Mouse (Mus musculus) MEL (cell line): Measurements from ENCODE around the gene Hdgf. TPM values are rescaled to one million over a fixed set of nuclear protein-coding genes. Genes with fewer than 3 reads are reported as not detected.

Experiments used
- DNase-seq: peaks from one replicate; pipeline ENCODE4 v3.0.0; 2011; ENCODE audit warnings: low read depth, low spot score
- H3K27ac ChIP-seq: 2 replicates; pipeline ENCODE4 v1.5.1; 2012; ENCODE audit warnings: low read depth, mild to moderate bottlenecking, control low read depth, low read length, moderate library complexity; ENCODE audit not compliant: control insufficient read depth
- H3K27me3 ChIP-seq, 2 experiments: fragments of 150-350 bp in 1 of 2; sonication (generic) in 1 of 2; 2 replicates each; pipeline ENCODE4 v1.6.1; 2012; ENCODE audit warnings: low read length in 2 of 2, mild to moderate bottlenecking in 2 of 2, improper control_type of control experiment in 1 of 2, moderate library complexity in 1 of 2; ENCODE audit not compliant: insufficient read depth in 2 of 2, control insufficient read depth in 1 of 2
- H3K36me3 ChIP-seq, 2 experiments: 2 replicates each; pipeline ENCODE4 v1.6.1; 2012 to 2014; ENCODE audit warnings: low read length in 2 of 2, improper control_type of control experiment in 1 of 2, inconsistent platforms in 1 of 2, mild to moderate bottlenecking in 1 of 2; ENCODE audit not compliant: insufficient read depth in 2 of 2, control insufficient read depth in 1 of 2
- H3K4me1 ChIP-seq, 2 experiments: fragments of 150-350 bp in 1 of 2; sonication (generic) in 1 of 2; 2 replicates each; pipeline ENCODE4 v1.6.1; 2012; ENCODE audit warnings: low read length in 2 of 2, improper control_type of control experiment in 1 of 2, mild to moderate bottlenecking in 1 of 2; ENCODE audit not compliant: insufficient read depth in 2 of 2, control insufficient read depth in 1 of 2
- H3K4me3 ChIP-seq, 2 experiments: fragments of 150-350 bp in 1 of 2; sonication (generic) in 1 of 2; 2 replicates each; pipeline ENCODE4 v1.5.1; 2012; ENCODE audit warnings: low read depth in 2 of 2, low read length in 2 of 2, mild to moderate bottlenecking in 2 of 2, moderate library complexity in 2 of 2, control low read depth in 1 of 2, improper control_type of control experiment in 1 of 2; ENCODE audit not compliant: control insufficient read depth in 1 of 2, insufficient read depth in 1 of 2
- H3K79me2 ChIP-seq: 2 replicates; pipeline ENCODE4 v1.6.1; 2012; ENCODE audit warnings: mild to moderate bottlenecking, low read length, moderate library complexity; ENCODE audit not compliant: control insufficient read depth, poor library complexity, insufficient read depth
- H3K9ac ChIP-seq: 2 replicates; pipeline ENCODE4 v1.6.1; 2012; ENCODE audit warnings: low read depth, mild to moderate bottlenecking, control low read depth, low read length, moderate library complexity; ENCODE audit not compliant: control insufficient read depth, poor library complexity, severe bottlenecking
- H3K9me3 ChIP-seq: fragments of 150-350 bp; sonication (generic); replicated peaks from 2 replicates; pipeline ENCODE4 v1.6.1; 2012; ENCODE audit warnings: mild to moderate bottlenecking, low read length, improper control_type of control experiment, moderate library complexity; ENCODE audit not compliant: insufficient read depth
- BHLHE40 ChIP-seq: IDR thresholded peaks from 2 replicates; pipeline ENCODE4 v1.6.1; 2012; ENCODE audit warnings: low read depth, mild to moderate bottlenecking, inconsistent platforms, low read length, improper control_type of control experiment, borderline replicate concordance
- CHD1 ChIP-seq: IDR thresholded peaks from 2 replicates; pipeline ENCODE4 v1.6.1; 2012; ENCODE audit warnings: low read depth, mild to moderate bottlenecking, inconsistent platforms, low read length, improper control_type of control experiment
- CHD2 ChIP-seq: IDR thresholded peaks from 2 replicates; pipeline ENCODE4 v1.6.1; 2011; ENCODE audit warnings: low read length, improper control_type of control experiment
- ELF1 ChIP-seq: IDR thresholded peaks from 2 replicates; pipeline ENCODE4 v1.6.1; 2014; ENCODE audit warnings: low read depth, mild to moderate bottlenecking, inconsistent platforms, low read length, improper control_type of control experiment, moderate library complexity
- ETS1 ChIP-seq: IDR thresholded peaks from 2 replicates; pipeline ENCODE4 v1.6.1; 2012; ENCODE audit warnings: low read depth, mild to moderate bottlenecking, inconsistent platforms, low read length, improper control_type of control experiment, moderate library complexity
- GATA1 ChIP-seq: IDR thresholded peaks from 2 replicates; pipeline ENCODE4 v1.6.1; 2011; ENCODE audit warnings: low read depth, low read length, improper control_type of control experiment
- JUND ChIP-seq: IDR thresholded peaks from 2 replicates; pipeline ENCODE4 v1.6.1; 2011; ENCODE audit warnings: low read depth, mild to moderate bottlenecking, improper control_type of control experiment, low read length
- KAT2A ChIP-seq: conservative IDR thresholded peaks from 2 replicates; pipeline ENCODE4 v1.6.1; 2012; ENCODE audit warnings: low read depth, low read length, improper control_type of control experiment, inconsistent platforms
- MAX ChIP-seq: IDR thresholded peaks from 2 replicates; pipeline ENCODE4 v1.6.1; 2011; ENCODE audit warnings: low read length, improper control_type of control experiment
- MAZ ChIP-seq: IDR thresholded peaks from 2 replicates; pipeline ENCODE4 v1.6.1; 2012; ENCODE audit warnings: low read depth, mild to moderate bottlenecking, inconsistent platforms, low read length, improper control_type of control experiment
- MEF2A ChIP-seq: IDR thresholded peaks from 2 replicates; pipeline ENCODE4 v1.6.1; 2014; ENCODE audit warnings: low read depth, mild to moderate bottlenecking, inconsistent platforms, low read length, improper control_type of control experiment; ENCODE audit not compliant: poor library complexity, insufficient replicate concordance, severe bottlenecking; ENCODE audit errors: extremely low read depth
- MYB ChIP-seq: IDR thresholded peaks from 2 replicates; pipeline ENCODE4 v1.6.1; 2011; ENCODE audit warnings: mild to moderate bottlenecking, low read depth, low read length, improper control_type of control experiment
- MYC ChIP-seq: IDR thresholded peaks from 2 replicates; pipeline ENCODE4 v1.6.1; 2011; ENCODE audit warnings: low read depth, mild to moderate bottlenecking, low read length, improper control_type of control experiment, moderate library complexity
- NRF1 ChIP-seq: IDR thresholded peaks from 2 replicates; pipeline ENCODE4 v1.6.1; 2014; ENCODE audit warnings: low read depth, mild to moderate bottlenecking, inconsistent platforms, low read length, improper control_type of control experiment, moderate library complexity; ENCODE audit not compliant: poor library complexity, insufficient read depth, severe bottlenecking
- POLR2AphosphoS2 ChIP-seq: IDR thresholded peaks from 2 replicates; pipeline ENCODE4 v1.6.1; 2011; ENCODE audit warnings: low read length, improper control_type of control experiment
- RAD21 ChIP-seq: IDR thresholded peaks from 2 replicates; pipeline ENCODE4 v1.6.1; 2011; ENCODE audit warnings: mild to moderate bottlenecking, low read depth, low read length, improper control_type of control experiment
- RCOR1 ChIP-seq: IDR thresholded peaks from 2 replicates; pipeline ENCODE4 v1.6.1; 2012; ENCODE audit warnings: low read depth, mild to moderate bottlenecking, inconsistent platforms, low read length, improper control_type of control experiment
- TCF12 ChIP-seq: IDR thresholded peaks from 2 replicates; pipeline ENCODE4 v1.6.1; 2014; ENCODE audit warnings: low read depth, mild to moderate bottlenecking, inconsistent platforms, low read length, improper control_type of control experiment, moderate library complexity
- USF1 ChIP-seq: IDR thresholded peaks from 2 replicates; pipeline ENCODE4 v1.6.1; 2014; ENCODE audit warnings: low read depth, mild to moderate bottlenecking, inconsistent platforms, low read length, improper control_type of control experiment, moderate library complexity
- USF2 ChIP-seq, 2 experiments: IDR thresholded peaks; 2 replicates each; pipeline ENCODE4 v1.6.1; 2011 to 2012; ENCODE audit warnings: improper control_type of control experiment in 2 of 2, low read length in 2 of 2, borderline replicate concordance in 1 of 2, inconsistent platforms in 1 of 2, low read depth in 1 of 2, mild to moderate bottlenecking in 1 of 2; ENCODE audit not compliant: insufficient read depth in 1 of 2
- ZMIZ1 ChIP-seq: IDR thresholded peaks from 2 replicates; pipeline ENCODE4 v1.6.1; 2012; ENCODE audit warnings: low read depth, mild to moderate bottlenecking, inconsistent platforms, low read length, improper control_type of control experiment, moderate library complexity
- ZNF384 ChIP-seq: IDR thresholded peaks from 2 replicates; pipeline ENCODE4 v1.6.1; 2012; ENCODE audit warnings: low read depth, mild to moderate bottlenecking, inconsistent platforms, low read length, improper control_type of control experiment
- polyA plus RNA-seq, 2 experiments: library from polyadenylated mRNA; stranded (reverse) in 1 of 2; unstranded in 1 of 2; fragments of >175 nt in 1 of 2; fragments of >200 nt in 1 of 2; gene quantifications; 2 replicates each; pipeline versions ENCODE4 v1.2.1 to v1.2.4; 2012; ENCODE audit warnings: low replicate concordance in 2 of 2, low read depth in 1 of 2; ENCODE audit not compliant: insufficient read length in 2 of 2, insufficient read depth in 1 of 2, missing spikeins in 1 of 2
- total RNA-seq: library from RNA; depleted of rRNA; stranded (reverse); fragments of 300-350 nt; gene quantifications from 2 replicates; pipeline ENCODE4 v1.2.3, GENCODE M21; 2012

Gene Hdgf
- total and polyA plus RNA-seq, 3 experiments = 369 to 1,503 (median 519) TPM

DNA sequence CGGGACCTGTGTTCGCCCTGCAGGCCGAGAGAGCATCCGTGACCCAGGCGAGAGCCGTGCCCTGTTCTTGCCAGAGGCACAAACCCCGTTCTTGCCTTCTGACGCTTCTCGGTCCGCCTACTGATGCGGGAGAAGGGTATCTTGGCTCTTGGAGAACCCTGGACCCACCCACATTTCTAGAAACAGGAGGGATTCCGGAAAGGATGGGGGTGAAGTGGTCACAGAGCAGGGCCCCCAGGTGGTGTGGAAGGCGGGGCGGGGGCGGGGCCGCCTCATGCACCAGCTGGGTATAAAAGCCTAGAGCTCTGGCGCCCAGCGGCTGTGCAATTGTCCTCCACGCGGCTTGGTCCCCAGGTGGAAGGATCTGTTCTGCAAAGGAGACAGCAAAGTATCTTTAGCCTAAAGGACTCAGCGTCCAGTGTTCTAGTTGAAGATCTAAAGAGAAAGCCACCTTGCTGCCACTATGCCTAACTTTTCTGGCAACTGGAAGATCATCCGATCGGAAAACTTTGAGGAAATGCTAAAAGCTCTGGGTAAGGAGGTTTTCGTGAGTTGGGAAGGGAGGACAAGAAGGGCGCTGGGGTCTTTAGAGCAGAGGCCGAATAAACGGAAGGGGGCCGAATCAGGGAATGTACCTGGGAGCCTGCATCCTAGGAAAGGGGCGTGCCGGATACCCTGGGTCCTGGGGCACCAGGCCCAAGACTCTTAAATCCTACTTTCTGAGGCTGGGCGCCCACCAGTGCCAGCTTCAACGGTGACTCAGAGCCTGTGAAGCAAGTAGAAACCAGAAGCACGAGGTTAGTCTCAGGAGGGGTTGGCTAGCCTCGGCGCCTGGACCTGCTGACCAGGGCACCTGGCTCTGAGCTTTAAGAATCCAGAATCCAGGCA, 42.5 kb downstream of the Hdgf start, which contains the start of gene Crabp2:
Gene Crabp2 (plus strand): TSS at position 289 of the 888 bp plus-strand sequence.
- H3K4me1 ChIP-seq = no peaks in the 10 kb centered on the region
- no peak within 1 kb of the TSS for H3K9ac ChIP-seq
- no peak for DNase-seq
- no peaks in the 10 kb centered on the region for H3K79me2 ChIP-seq
- TF ChIP-seq RCOR1 (no peak), GATA1 (no peak), RAD21 (no peak), MAZ (no peak), NRF1 (no peak), JUND (no peak), MYB (no peak), ETS1 (no peak), MYC (no peak), ZNF384 (no peak), USF2 (IDR thresholded peaks at IDR 0.05; ENCODE audit: borderline replicate concordance in 1 of 2, insufficient read depth in 1 of 2, low read depth in 1 of 2, low read length in 2 of 2) (no peak), CHD2 (no peak), USF1 (no peak), MAX (no peak), KAT2A (no peak), ZMIZ1 (no peak), CHD1 (no peak)
- TF ChIP-seq, all 39 proteins: peak for 0
- H3K36me3 ChIP-seq = no peaks in the 10 kb centered on the region
- no peak within 1 kb of the TSS for H3K27ac ChIP-seq
- H3K9me3 ChIP-seq = no peaks in the 10 kb centered on the region
- H3K27me3 ChIP-seq = no peaks in the 10 kb centered on the region
- no peak within 1 kb of the TSS for H3K4me3 ChIP-seq

DNA sequence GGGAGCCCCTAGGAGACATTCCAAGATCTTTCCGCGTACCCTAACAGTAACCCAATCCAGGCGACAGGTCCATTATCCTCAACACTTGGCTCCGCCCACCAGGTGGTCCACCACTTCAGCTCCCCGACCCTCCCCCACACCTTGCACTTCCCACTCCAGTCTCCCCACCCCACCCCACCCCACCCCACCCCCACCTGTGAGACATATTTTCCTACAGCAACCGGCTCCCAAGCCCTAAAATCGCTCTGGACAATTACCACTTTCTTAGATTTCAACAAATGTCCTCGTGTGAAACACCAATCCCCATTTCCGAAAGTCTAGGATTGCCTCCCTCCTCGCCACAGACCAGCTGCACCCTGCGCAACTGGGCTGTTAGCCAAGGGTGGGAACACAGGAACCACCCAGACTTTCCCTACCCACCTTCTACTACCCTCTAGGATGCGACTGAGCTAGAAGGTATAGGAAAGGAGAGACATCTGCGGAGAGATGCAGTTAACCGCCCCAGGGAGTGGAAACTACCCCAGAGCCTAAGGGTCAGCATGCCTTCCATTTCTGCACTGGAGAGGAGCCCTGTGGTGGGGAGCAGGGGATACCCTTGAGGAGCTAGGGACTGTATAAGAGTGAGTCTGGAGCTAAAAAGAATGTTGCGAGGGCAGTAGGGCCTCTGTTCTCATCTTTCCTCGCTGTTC, 43.3 kb downstream of the Hdgf start:
- TF ChIP-seq BHLHE40 = no peak
- TF ChIP-seq MYB = no peak
- TF ChIP-seq ELF1 = no peak
- TF ChIP-seq MEF2A = no peak
- no peak for TF ChIP-seq POLR2AphosphoS2
- TF ChIP-seq TCF12 = no peak
- no peak for TF ChIP-seq RCOR1
- no peak for TF ChIP-seq CHD2
- no peaks in the 10 kb centered on the region for H3K4me1 ChIP-seq
- no peak overlapping the region for H3K9ac ChIP-seq
- H3K9me3 ChIP-seq = no peaks in the 10 kb centered on the region
- no peaks in the 10 kb centered on the region for H3K27me3 ChIP-seq
- no peak overlapping the region for H3K4me3 ChIP-seq
- no peak overlapping the region for H3K27ac ChIP-seq
- no peaks in the 10 kb centered on the region for H3K79me2 ChIP-seq
- H3K36me3 ChIP-seq = no peaks in the 10 kb centered on the region
- DNase-seq = no peak
